Mouse (Mus musculus) erythroblast, adult 5-6 weeks (primary cell): ENCODE results near the gene Fubp3. TPM values are rescaled to one million over a fixed set of nuclear protein-coding genes. Genes with fewer than 3 reads are reported as not detected.

Source experiments
- ATAC-seq: replicated peaks from 2 replicates; pipeline ENCODE4 v1.8.0; 2016; ENCODE audit warnings: moderate number of reproducible peaks, mild to moderate bottlenecking, moderate TSS enrichment, inconsistent platforms; ENCODE audit not compliant: poor library complexity, low FRiP score, severe bottlenecking
- total RNA-seq, 2 experiments: library from RNA; stranded (forward) in 1 of 2; stranded (reverse) in 1 of 2; fragments of 150-400 nt in 1 of 2; fragments of 200-764, 138-1000 nt in 1 of 2; gene quantifications; 2 replicates each; pipeline versions ENCODE4 v1.2.3 to v1.2.4; 2015 to 2017; ENCODE audit warnings: low replicate concordance in 2 of 2

The Fubp3 gene
- total RNA-seq, 2 experiments from 2014 or later: 8.3 to 9.9 TPM

DNA sequence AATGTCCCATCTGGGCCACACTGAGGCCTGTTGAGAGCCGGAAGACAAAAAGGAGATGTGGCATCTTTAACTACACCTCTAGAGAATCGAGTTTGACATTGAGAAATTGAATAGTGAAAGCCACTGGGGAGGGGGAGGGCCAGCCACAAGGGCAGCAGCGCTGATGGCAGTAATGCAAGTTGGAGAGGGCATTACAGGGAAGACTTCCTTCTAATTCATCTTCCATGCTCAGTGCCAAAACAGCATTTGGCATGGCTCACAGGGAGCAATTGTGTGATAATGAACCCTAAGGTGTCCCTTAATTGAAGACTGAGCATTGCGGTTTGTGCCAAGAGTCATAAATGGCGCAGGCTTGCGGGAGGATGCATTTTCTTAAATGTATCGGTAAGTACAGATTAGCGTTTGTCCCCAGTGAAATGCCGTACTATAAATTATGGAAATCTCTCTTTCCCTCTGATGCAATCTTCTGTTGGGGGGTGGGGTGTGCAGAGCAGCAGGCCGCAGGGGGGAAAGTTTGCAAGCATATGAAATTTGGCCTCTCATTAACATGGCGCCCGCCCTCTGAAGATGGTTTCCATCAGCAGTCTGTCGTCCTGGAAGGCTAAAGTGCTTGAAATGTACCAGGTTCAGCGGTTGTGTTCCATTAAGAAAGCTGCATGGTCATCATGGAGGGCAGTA is 46.2 kb downstream of the Fubp3 start:
- ATAC-seq: no peak

DNA sequence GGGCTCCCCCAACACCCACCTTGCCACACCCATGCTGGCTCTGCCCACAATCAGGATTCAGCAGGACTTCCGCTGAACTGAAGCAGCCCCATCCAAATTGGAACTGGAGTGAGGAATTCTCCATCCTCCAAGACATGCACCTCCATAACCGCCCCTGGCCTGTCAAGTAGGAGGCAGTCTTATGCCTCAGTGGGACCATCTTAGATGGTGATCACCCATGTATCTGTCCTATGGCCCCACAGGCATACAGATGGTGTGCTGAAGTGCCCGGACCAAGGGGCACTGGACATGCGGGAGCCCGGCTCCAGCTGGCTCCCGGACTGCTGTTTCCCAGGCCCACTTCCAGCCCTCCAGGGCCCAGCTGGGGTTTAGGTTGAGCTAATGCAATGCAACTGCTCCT is 46.8 kb downstream of the Fubp3 start:
- ATAC-seq: no peak

DNA sequence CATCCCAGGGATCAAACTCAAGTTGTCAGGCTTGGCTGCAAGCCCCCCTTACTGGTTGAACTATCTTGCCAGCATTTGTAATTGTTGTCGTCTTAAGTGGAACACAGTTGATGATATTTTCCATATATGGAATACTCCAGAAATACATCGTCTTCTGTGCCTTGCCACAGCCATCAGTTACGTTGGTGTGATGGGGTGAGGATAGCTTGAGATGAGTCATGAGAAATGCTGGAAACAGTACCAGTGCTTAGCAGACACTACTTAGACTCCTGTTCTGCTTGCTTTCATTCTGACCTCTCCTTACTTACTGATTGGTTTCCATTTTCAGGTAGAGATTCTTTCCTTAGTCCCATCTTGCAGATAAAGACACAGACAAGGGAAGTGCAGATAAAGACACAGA is 61.1 kb downstream of the Fubp3 start:
- no peak for ATAC-seq

DNA sequence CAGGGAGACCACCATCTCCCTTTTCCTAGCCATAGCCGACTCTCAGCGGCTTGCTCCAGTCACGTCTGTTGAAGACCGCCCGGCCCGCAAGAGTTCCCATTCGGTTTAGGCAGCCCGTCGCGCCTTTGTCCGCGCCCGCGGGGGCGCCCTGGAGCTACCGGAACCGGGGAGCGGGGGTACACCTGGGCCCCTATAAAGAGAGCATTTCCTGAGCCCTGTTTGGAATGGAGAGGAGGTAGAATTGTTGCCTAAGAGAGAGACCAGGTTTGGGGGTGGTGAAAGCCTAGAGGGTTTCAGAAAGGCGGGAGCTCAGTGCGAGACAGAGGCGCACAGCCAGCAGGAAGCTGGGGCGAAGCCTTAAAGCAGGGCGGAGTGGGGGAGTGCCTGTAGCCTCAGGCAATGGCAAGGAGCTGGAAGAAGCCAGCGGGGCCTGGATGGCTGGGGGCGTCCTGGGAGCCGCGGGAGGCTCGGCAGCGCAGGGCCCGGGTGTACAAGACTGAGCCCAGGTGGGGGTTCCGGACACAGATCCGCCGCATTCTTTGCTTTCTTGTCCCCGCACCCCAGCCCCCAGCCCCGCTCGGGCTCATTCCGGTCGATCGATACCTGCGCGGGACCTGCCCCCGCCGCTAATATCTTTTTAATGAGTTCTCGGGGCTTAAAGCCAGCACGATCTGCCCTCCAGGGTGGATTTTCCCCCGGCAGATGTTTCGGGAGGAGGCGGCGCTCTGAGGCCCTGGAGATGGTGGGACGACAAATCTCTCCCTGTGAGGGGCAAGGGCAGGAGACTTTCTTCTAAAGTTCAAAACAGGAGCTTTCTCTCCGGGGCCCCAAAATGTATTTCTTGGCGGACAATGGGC is 63.1 kb downstream of the Fubp3 start:
- ATAC-seq: no peak

DNA sequence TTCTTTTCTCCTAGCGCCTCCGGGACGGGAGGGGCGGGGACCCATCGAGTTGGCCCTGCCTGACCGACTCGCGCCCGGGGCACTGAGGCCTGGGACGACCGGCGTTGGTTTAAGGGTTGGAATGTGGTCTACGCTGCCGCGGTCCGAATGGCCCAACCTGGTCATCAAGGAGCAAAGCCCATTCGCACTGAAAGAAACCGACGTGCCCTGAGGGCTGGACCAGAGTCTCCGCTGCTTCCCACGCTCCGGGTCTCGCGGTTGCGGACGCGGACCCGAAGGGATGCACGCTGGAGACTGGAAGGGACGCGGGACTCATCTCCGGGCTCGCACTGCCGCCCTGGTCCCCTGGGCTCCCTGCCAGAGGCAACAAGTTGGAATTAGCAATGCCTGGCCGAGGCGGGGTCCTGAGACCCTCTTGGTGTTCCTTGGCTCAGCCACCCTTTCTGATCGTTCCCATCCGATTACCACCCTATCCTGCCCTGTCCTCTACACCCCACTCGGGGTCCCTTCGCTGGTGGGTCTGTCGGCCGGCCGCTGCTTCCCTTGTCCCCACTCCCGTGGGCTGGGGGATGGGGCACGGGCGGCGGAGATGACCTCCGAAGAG is 63.8 kb downstream of the Fubp3 start:
- ATAC-seq: no peak

DNA sequence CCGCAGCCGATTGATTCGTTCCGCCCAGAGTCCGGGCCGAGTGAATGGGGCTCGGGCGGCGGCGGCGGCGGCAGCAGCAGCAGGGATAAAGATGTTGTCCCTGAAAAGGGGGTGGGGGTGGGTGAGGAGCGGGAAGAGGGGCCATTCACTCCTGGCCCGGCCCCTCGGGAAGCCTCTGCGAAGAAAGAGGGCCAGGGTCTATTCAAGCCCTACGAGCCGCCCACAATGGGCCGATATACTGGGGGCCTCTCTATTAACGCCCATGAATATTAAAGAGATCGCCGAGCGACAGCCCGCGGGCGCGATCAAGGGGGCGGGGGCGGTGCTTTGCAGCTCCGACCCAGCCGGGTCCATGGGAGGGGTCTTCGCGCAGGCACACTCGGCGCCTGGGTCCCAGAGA is 64.3 kb downstream of the Fubp3 start:
- ATAC-seq: no peak

DNA sequence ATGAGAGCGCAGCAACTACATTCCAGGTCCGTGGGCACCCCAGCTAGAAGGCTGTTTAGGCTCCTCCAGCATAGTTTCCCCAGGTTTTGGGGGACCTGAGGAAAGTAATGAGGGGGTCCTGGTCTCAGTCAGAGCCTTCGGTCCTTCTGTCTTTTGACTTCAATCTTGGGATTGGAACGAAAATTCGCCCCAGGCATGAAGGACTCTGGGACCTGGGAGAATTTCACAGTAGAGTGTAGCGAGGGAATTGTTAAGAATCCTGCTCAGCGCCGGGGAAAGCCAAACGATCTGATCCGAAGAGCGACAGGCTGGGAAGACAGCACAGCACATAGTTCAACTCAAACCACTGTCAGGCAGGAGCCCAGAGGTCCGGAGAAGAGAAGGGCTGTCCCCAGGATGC is 64.9 kb downstream of the Fubp3 start:
- no peak for ATAC-seq

DNA sequence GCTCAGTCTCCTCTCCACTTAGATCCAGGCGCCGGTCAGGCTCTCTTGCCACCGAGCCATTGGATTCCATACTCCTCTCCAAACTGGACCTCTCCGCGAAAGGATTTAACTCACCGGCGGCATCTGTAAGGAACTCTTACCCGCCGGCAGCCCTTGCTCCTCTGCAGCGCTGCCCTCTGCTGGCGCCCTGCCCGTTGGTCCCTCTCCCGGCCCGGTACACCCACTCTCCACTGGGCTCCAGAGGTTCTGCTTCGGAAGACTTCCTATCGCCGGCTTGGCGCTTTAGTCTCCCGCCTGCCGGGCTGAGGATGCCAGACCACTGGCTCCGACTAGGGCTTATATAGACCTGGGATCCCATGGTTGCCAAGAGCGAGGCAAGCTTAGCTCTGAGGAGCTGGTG is 65.4 kb downstream of the Fubp3 start:
- ATAC-seq: 0 out of 2 replicates have a peak, but pooled peaks have one; percentile 37

DNA sequence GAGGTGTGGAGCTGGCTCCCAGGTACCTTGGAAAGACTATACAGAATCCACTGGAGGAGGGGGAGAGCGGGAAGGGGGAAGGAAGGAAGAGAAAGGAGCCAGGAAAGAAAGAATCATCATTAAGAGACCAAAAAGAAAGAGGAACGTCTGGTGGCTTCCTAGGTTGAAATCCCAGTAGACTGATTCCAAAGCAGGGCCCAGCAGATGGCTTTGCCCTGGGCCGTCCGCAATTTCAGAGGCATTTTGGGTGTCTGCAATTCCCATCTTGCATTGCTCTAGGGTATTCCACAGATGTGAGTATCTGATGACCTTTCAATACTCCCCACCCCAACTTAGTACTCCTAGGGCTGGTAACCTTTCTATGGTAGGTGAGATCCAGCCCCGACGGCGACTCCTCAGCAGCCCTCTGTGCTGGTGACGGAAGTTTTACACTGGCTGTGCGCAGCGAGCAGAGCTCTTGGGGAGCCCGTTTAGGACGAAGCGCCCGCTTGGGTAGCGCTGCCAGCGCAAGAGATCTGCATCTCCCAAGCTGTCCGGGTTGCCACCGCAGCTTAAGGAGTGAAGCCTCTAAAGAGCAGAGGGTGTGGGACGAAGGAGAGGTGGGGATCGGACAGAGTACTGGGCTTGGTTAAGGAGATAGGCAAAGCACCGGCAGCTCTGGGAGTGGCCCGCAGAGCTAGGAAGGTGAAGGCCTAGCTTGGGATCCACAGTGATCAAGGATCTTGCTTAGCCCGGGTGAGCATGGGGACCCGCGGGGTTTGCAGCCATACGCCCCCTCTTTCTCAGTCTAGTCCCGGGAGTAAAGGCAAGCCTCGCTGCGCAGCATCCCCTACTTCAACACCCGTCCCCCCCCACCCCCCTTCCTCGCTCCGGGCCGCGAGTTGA is 66.4 kb downstream of the Fubp3 start:
- ATAC-seq: no peak

DNA sequence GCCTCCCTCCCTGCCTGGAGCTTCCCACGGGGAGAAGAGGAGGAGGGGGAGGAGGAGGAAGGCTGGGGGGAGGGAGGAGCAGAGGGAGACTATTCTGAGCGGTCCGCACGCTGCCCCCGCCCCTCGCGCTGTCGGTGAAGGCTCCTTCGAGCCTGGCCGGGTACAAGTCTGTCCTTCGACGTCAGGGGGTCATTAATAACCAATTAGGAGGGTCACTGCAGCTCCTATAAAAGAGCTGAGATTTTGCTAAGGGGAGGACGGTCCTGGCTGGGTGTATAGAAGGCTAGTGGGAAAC is 67.0 kb downstream of the Fubp3 start:
- ATAC-seq: no peak

DNA sequence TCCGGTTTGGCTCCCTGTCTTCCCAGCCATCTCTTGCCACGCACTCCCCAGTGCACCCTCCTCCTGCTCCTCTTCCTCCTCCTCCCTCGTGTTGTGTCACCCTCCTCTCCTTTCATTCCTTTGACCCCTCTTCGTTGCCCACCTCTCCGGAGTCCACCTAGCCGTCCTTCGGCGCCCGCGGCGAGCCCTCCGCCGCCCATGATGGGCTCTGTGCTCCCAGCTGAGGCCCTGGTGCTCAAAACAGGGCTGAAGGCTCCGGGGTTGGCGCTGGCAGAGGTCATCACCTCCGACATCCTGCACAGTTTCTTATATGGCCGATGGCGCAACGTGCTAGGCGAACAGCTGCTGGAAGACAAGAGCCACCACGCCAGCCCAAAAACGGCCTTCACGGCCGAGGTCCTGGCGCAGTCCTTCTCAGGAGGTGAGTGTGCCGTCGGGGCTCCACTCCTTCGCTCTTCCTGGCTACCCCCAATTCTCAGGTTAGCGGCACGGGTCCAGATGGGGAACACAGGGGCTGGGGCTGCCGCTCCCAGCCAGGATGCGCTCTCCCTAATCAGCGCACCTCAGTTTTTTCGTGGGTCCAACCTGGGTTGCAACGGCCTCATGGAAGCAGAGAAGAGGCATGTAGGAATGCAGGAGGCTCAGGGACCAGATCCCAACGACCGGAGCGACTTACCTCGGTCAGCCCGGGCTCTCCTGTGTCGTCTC is 67.6 kb downstream of the Fubp3 start, which contains the start of gene Prdm12:
TSS of gene Prdm12 (plus strand) at position 137 of the 708 bp plus-strand sequence.
- no peak for ATAC-seq

DNA sequence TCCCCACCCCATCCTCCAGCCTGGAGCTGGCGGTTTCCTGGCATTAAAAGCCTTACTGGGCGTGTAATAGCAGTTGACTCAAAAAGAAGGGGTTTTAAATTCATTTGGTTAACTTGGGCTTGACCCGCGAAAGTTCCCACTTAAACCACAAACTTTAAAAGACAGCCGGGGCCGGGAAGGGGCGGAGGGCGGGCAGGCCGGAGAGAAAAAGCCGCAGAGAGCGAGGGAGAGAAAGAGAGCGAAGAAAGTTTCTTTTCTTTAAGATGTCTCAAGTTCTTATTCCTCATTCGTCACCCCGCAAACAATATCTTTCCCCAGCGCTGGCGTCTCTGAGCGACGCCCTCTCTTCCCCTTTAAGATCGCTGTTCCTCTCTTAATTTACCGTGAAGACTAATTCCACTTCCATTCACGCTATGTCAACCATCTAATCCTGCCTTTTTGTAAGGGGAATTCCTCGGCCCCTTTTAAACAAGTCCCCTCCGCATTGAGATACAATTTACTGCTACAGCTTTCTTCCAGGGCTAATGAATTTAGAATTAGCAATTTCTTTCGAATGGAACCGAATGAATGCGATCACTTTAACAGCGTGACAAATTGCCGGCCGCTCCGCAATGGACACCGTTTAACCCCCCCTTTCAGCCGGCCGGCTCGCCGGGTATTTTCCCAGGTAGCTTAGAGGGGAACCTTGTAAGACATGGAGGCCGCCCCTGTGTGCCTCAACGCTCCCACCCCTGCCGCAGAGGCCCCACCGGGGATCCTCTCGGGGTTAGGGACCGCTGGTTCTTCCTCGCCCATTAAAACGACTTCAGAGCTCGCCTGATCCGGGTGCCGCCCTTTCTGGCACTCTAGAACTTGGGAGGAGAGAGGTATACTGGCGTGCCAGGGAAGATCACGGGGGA is 68.4 kb downstream of the Fubp3 start:
- no peak for ATAC-seq

DNA sequence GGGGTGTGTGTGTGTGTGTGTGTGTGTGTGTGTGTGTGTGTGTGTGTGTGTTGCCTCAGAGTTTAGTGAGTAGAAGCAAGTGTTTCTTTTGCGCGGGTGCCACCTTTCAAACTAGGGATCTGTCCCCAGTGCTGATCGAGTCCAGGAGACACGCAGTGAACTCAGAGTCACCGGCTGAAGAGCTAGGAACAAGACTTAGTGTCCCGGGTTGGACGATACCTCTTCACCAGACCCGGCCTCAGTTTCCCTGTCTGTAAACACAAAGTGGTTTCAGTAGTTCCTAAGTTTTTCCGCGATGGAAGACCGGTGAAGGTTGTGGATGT is 69.0 kb downstream of the Fubp3 start:
- ATAC-seq: no peak

DNA sequence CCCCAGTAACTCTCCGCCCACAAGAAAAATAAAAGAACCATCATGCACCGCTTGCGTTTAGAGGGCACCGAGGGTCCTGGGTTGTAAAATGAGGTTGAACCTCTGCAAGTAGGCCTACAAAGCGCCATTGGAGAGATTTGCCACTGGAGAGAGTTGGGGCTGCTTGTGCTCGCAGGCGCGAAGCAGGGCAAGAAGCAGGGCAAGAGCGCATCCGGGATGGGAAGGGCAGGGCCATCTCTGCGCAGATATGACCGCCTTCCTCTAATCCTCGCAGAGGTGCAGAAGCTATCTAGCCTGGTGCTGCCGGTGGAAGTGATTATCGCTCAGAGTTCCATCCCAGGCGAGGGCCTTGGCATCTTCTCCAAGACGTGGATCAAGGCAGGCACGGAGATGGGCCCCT is 69.5 kb downstream of the Fubp3 start:
- no peak for ATAC-seq

DNA sequence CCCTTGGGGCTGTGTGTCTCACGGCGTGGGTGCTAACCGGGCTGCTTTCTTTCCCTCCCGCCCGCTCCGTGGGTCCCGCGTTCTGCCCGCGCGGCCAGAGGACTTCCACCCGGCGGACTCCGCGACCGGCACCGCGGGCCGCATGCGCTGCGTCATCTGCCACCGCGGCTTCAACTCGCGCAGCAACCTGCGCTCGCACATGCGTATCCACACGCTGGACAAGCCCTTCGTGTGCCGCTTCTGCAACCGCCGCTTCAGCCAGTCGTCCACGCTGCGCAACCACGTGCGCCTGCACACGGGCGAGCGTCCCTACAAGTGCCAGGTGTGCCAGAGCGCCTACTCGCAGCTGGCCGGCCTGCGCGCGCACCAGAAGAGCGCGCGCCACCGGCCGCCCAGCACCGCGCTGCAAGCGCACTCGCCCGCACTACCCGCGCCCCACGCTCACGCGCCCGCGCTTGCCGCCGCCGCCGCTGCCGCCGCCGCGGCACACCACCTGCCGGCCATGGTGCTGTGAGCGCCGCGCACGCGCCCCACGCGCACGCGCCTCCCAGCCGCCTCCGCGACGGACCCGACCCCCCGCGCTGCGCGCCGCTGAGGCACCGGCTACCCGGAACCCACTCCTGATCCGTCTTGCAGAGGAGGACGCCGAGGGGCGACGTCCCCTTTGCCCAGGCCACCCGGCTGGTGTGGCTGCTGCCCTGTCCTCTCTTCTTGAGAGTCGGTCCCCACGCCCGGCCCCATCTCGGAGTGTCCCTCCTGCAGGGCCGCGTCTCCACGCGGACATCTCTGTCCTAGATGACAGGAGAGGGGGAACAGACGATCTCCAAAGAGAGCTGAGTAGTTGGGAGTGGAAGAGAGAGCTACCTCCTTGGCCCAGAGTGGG is 81.8 kb downstream of the Fubp3 start:
- ATAC-seq: no peak

DNA sequence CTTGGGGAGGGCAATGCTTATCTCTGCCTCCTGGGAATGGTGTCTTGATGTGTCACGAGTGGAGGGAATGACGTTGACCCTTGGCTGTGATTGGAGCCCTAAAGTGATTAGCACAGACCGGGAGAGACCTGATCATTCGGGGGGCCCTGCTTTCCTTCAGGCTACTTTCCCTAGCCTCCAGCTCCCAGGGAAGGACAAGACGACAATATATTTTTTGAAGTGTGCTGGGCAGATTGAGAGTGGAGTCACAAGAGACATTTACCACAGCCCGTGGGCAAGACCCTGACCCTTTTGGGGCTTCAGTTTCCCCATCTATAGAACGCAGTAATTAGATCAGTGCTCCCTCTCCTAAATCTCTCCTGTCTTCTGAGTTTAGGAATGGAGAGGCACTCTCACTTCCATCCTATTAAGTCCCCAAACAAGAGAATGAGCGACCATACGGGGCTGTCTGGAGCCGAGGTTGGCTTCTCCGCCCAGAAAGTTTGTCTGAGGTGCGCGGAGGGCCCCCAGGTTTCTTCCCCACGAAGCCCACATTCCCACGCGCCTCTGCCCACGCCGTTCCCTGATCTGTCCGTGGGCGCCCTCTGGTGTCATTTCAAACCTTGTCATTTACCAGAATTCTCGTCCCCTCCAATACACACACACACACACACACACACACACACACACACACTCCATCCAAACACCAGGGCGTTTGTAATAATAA is 82.6 kb downstream of the Fubp3 start:
- ATAC-seq: no peak

DNA sequence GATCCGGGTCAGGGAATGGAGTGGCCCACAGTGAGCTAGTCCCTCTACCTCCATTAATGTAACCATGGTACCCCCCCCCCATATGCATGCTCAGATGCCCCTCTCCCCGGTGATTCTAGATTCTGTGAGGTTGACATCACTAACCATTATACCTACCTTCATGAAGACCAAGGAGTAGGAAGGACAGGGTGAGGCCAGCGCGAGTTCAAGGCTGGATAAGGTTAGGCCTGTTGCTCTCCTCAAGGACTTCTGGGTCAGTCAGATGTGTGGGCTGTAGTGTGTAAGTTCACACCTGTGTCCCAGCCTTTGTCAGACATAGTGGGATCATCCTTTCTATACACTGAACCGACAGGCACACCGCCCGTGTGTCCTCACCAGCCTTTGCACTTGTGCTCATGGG is 83.9 kb downstream of the Fubp3 start:
- ATAC-seq: no peak
